Mouse (Mus musculus): ENCODE results near the gene Mark3. TPM values are rescaled to one million over a fixed set of nuclear protein-coding genes. Genes with fewer than 3 reads are reported as not detected.

Mark3 gene
- total and polyA plus RNA-seq, 3 experiments = 34.3 to 51.2 (median 40.2) TPM

- Histone ChIP-seq H3K4me3 (replicated peaks in 1 of 3; ENCODE audit: low read depth in 2 of 3, low read length in 2 of 3, poor library complexity in 1 of 3) (no peak overlapping the region), H3K9me3 (replicated peaks; ENCODE audit: low read length) (no peaks in the 10 kb centered on the region), H3K4me1 (ENCODE audit: control insufficient read depth in 1 of 2, insufficient read depth in 2 of 2) (peaks cover 4 to 36% of the 10 kb centered on the region in 2 experiments; a peak in 2 of 4 replicates), H3K36me3 (replicated peaks in 1 of 2; ENCODE audit: control insufficient read depth in 1 of 2, insufficient read depth in 1 of 2, low read length in 1 of 2) (peaks cover 9 to 62% of the 10 kb centered on the region in 2 experiments), H3K27ac (ENCODE audit: insufficient read depth, low read depth) (no peak overlapping the region), H3K27me3 (replicated peaks) (no peaks in the 10 kb centered on the region), H3K4me2 (ENCODE audit: insufficient read depth, low read depth, poor library complexity, severe bottlenecking) (no peak overlapping the region), H3K9ac (ENCODE audit: insufficient read depth, low read depth) (no peak overlapping the region), H3K79me2 (replicated peaks; ENCODE audit: control insufficient read depth, extremely low read depth, insufficient read depth, poor library complexity, severe bottlenecking) (no peaks in the 10 kb centered on the region)
- in situ Hi-C loops (cut with MboI; ENCODE audit: low pct_ligation_motif_present, low pct_unique_long_range_greater_than_20kb, low sequenced_read_pairs) (no loop called here), dilution Hi-C loops (cut with MboI; ENCODE audit: extremely low pct_ligation_motif_present, extremely low pct_unique_long_range_greater_than_20kb, low sequenced_read_pairs) (no loop called here)
- DNase-seq (ENCODE audit: extremely low read depth) = no peak
- TF ChIP-seq MXI1 (IDR thresholded peaks at IDR 0.05; ENCODE audit: low read depth, low read length) (no peak), USF1 (IDR thresholded peaks at IDR 0.05; ENCODE audit: low read depth, low read length) (no peak), ZC3H11A (IDR thresholded peaks at IDR 0.05; ENCODE audit: low read depth, low read length) (no peak), CHD1 (IDR thresholded peaks at IDR 0.05; ENCODE audit: low read depth, low read length) (no peak), PAX5 (IDR thresholded peaks at IDR 0.05; ENCODE audit: low read length) (no peak), HCFC1 (IDR thresholded peaks at IDR 0.05; ENCODE audit: low read depth, low read length) (no peak), TBP (conservative IDR thresholded peaks at IDR 0.05; ENCODE audit: low read depth, low read length) (no peak), EP300 (IDR thresholded peaks at IDR 0.05; ENCODE audit: low read length) (no peak), ZNF384 (IDR thresholded peaks at IDR 0.05; ENCODE audit: low read depth, low read length) (no peak), MAZ (IDR thresholded peaks at IDR 0.05; ENCODE audit: low read depth, low read length) (no peak), MAFK (IDR thresholded peaks at IDR 0.05; ENCODE audit: insufficient replicate concordance, low read length) (no peak), NRF1 (IDR thresholded peaks at IDR 0.05; ENCODE audit: low read depth, low read length) (no peak), RAD21 (IDR thresholded peaks at IDR 0.05; ENCODE audit: low read depth, low read length) (no peak), SMC3 (IDR thresholded peaks at IDR 0.05; ENCODE audit: low read depth, low read length) (no peak), CHD2 (IDR thresholded peaks at IDR 0.05; ENCODE audit: low read length) (no peak), POLR2A (IDR thresholded peaks at IDR 0.05; ENCODE audit: low read depth, low read length) (no peak)
Measured at GRCm38 (mm10) chr12:111603871-111604270, 29.5 kb downstream of the Mark3 start.

- H3K9me3 ChIP-seq (replicated peaks; ENCODE audit: low read length) = no peaks in the 10 kb centered on the region
- H3K36me3 ChIP-seq (replicated peaks in 1 of 2; ENCODE audit: control insufficient read depth in 1 of 2, insufficient read depth in 1 of 2, low read length in 1 of 2) = peaks cover 10 to 61% of the 10 kb centered on the region in 2 experiments
- no peaks in the 10 kb centered on the region for H3K27me3 ChIP-seq (replicated peaks)
- H3K9ac ChIP-seq (ENCODE audit: insufficient read depth, low read depth) = no peak overlapping the region
- H3K4me3 ChIP-seq (replicated peaks in 1 of 3; ENCODE audit: low read depth in 2 of 3, low read length in 2 of 3, poor library complexity in 1 of 3) = no peak overlapping the region
- no peak for DNase-seq (ENCODE audit: extremely low read depth)
- H3K27ac ChIP-seq (ENCODE audit: insufficient read depth, low read depth) = no peak overlapping the region
- no peaks in the 10 kb centered on the region for H3K79me2 ChIP-seq (replicated peaks; ENCODE audit: control insufficient read depth, extremely low read depth, insufficient read depth, poor library complexity, severe bottlenecking)
- dilution Hi-C loops (cut with MboI; ENCODE audit: extremely low pct_ligation_motif_present, extremely low pct_unique_long_range_greater_than_20kb, low sequenced_read_pairs) (no loop called here), in situ Hi-C loops (cut with MboI; ENCODE audit: low pct_ligation_motif_present, low pct_unique_long_range_greater_than_20kb, low sequenced_read_pairs) (no loop called here)
- no peak overlapping the region for H3K4me2 ChIP-seq (ENCODE audit: insufficient read depth, low read depth, poor library complexity, severe bottlenecking)
- TF ChIP-seq SIN3A (IDR thresholded peaks at IDR 0.05; ENCODE audit: low read length) = no peak
- no peak for TF ChIP-seq USF1 (IDR thresholded peaks at IDR 0.05; ENCODE audit: low read depth, low read length)
- no peak for TF ChIP-seq ZMIZ1 (IDR thresholded peaks at IDR 0.05; ENCODE audit: low read depth, low read length)
- no peak for TF ChIP-seq IRF4 (IDR thresholded peaks at IDR 0.05; ENCODE audit: low read depth, low read length)
- peaks cover 4 to 25% of the 10 kb centered on the region in 2 experiments; a peak in 2 of 4 replicates for H3K4me1 ChIP-seq (ENCODE audit: control insufficient read depth in 1 of 2, insufficient read depth in 2 of 2)
Measured at GRCm38 (mm10) chr12:111605619-111606018, 31.3 kb downstream of the Mark3 start.
